Mouse (Mus musculus) megakaryocyte, adult 5-6 weeks (primary cell): Measurements from ENCODE around the gene Ddi2. TPM values are rescaled to one million over a fixed set of nuclear protein-coding genes. Genes with fewer than 3 reads are reported as not detected.

Experiments
- ATAC-seq: 2 replicates; pipeline ENCODE4 v1.8.0; 2016; ENCODE audit warnings: mild to moderate bottlenecking, inconsistent platforms; ENCODE audit not compliant: poor library complexity, severe bottlenecking
- total RNA-seq, 2 experiments: library from RNA; stranded (forward) in 1 of 2; stranded (reverse) in 1 of 2; fragments of 153-499, 151-499 nt in 1 of 2; fragments of 221-1000, 200-1000 nt in 1 of 2; gene quantifications; 2 replicates each; pipeline versions ENCODE4 v1.2.3 to v1.2.4; 2015 to 2017

Gene Ddi2
- total RNA-seq, 2 experiments from 2014 or later = 25.2 to 37.6 TPM

DNA sequence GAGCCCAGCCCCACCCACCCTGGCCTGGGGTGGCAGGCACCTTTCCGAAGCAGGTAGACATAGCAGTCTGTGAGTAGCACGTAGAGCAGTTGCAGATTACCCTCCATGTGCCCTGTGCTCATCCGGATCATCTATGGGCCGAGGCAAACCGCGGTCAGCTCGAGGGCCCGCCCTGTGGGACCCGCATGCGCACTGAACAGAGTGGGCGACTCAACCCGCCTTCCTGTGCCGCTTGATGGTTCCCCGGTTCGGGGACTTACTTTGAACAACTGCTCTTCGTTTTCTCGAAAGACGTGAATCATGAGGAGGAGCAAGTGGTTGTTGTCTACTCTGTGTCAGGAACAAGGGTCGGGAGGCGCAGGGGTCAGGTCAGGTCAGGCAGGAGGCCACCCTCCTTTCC lies 92.0 kb downstream of the Ddi2 start:
- no peak for ATAC-seq

DNA sequence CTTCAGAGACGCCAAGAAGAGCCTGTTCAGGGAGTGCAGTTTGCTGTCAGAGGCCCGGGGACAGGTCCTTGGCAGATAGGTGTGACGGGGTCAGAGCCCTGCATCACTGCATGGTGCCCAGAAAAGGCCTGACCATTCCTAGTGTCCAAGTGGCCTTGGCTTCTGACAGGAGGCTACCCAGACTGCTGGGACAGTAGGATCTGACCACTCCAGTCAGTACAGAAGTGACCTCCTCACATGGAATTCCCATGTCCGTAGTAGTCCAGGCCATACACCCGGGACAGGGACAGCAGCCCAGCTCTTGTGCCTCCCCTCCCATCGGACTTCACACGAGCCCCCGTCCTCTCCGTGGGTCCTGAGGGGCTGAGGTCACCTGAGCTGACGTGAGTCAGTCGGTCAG lies 93.2 kb downstream of the Ddi2 start:
- ATAC-seq = no peak

DNA sequence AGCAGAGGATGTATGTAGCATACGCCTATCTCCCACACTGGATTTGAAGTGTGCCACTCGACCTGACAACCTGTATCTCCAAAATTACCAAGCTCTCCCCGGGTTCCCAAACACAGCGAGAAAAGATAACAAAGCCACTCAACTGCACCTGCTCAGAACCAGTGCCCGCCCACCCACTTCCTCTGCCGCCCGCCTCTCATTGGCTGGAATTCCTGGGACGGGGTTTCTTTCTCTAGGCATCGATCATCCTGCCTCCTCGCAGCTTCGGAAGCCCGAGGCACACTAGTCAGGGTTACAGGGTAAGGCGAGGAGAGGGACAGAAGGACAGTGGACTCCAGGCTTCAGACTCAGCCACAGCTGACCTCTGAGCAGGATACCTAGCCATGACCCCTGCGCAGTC lies 94.6 kb downstream of the Ddi2 start:
- no peak for ATAC-seq

Other genes with a start within 250 kb of the Ddi2 start
- 30.4 and 34.2 TPM in 2 replicates for gene Spen, start 184.8 kb downstream of the Ddi2 start, total RNA-seq (2015)
- 28.7 and 39.3 TPM in 2 replicates for gene Spen, start 184.8 kb downstream of the Ddi2 start, total RNA-seq (2017)
- gene Fblim1, start 117.3 kb downstream of the Ddi2 start, total RNA-seq (2015) = not detected in 2 replicates
- gene Fblim1, start 117.3 kb downstream of the Ddi2 start, total RNA-seq (2017) = not detected in 2 replicates
- gene Tmem82, start 104.8 kb downstream of the Ddi2 start, total RNA-seq (2015) = 0.16 TPM in 1 of 2 replicates, not detected in the other
- gene Tmem82, start 104.8 kb downstream of the Ddi2 start, total RNA-seq (2017) = 0.26 TPM in 1 of 2 replicates, not detected in the other
- gene Slc25a34, start 99.6 kb downstream of the Ddi2 start, total RNA-seq (2015) = not detected in 2 replicates
- gene Slc25a34, start 99.6 kb downstream of the Ddi2 start, total RNA-seq (2017) = not detected in 2 replicates
- 11.1 and 14.9 TPM in 2 replicates for gene Plekhm2, start 58.5 kb downstream of the Ddi2 start, total RNA-seq (2015)
- gene Plekhm2, start 58.5 kb downstream of the Ddi2 start, total RNA-seq (2017) = 10.4 and 11.1 TPM in 2 replicates
- 26.8 and 33.7 TPM in 2 replicates for gene Rsc1a1, start 37.8 kb downstream of the Ddi2 start, total RNA-seq (2015)
- gene Rsc1a1, start 37.8 kb downstream of the Ddi2 start, total RNA-seq (2017) = 9.5 and 16.2 TPM in 2 replicates
- not detected in 2 replicates for gene Agmat, start 23.3 kb upstream of the Ddi2 start, total RNA-seq (2015)
- not detected in 2 replicates for gene Agmat, start 23.3 kb upstream of the Ddi2 start, total RNA-seq (2017)
- gene Dnajc16, start 67.5 kb upstream of the Ddi2 start, total RNA-seq (2015) = 4.2 and 5.0 TPM in 2 replicates
- gene Dnajc16, start 67.5 kb upstream of the Ddi2 start, total RNA-seq (2017) = 5.6 and 6.1 TPM in 2 replicates
- gene Casp9, start 70.2 kb upstream of the Ddi2 start, total RNA-seq (2015) = 14.9 and 16.3 TPM in 2 replicates
- gene Casp9, start 70.2 kb upstream of the Ddi2 start, total RNA-seq (2017) = 17.3 and 22.1 TPM in 2 replicates
- not detected in 2 replicates for gene Cela2a, start 102.7 kb upstream of the Ddi2 start, total RNA-seq (2015)
- not detected in 2 replicates for gene Cela2a, start 102.7 kb upstream of the Ddi2 start, total RNA-seq (2017)
- not detected in 2 replicates for gene Ctrc, start 122.9 kb upstream of the Ddi2 start, total RNA-seq (2015)
- not detected in 2 replicates for gene Ctrc, start 122.9 kb upstream of the Ddi2 start, total RNA-seq (2017)
- 77.1 and 79.0 TPM in 2 replicates for gene Efhd2, start 151.5 kb upstream of the Ddi2 start, total RNA-seq (2015)
- 79.7 and 97.2 TPM in 2 replicates for gene Efhd2, start 151.5 kb upstream of the Ddi2 start, total RNA-seq (2017)